ENCODE assay signal across 12 mouse cellular contexts in the genomic region with DNA sequence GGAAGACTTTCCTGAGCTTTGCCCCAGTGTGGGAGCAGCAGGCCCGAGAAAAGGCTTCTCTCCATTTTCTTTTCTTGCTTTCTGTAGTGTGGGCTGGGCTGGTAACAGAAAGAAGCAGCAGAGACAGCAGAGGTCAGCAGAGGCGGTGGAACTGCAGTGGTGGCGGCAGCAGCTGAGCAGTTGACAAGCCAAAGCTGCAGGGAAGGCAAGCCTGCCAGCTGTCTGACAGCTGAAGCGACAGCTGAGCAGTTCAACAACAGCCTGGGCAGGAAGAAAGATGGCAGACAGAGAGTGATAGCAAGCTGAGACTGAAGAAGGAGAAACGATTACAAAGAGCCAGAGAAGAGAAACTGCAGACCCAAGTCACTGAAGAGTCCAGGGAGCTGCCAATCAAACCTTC. TPM values are rescaled to one million over a fixed set of nuclear protein-coding genes. Genes with fewer than 3 reads are reported as not detected.
DNase-seq lines count a peak whose midpoint lies in the region; ATAC-seq and TF ChIP-seq lines count a peak whose summit lies in the region.
"Had no signal": no experiment of that assay in that cellular context is flagged by ENCODE, and none has a peak within 500 bp of the region (broad histone marks: within the 10 kb centered on the region; RNA-seq: fewer than 3 reads in every experiment).

No protein-coding gene starts in this region.

- no peak for ATAC-seq in liver, embryonic 13.5 days (ENCODE audit: low read depth)
- ATAC-seq: forebrain, embryonic 15.5 days had no signal

- peak overlapping the region; percentile 69 for H3K27ac ChIP-seq in heart, adult 2 months
- H3K27ac ChIP-seq in heart, embryonic 10.5 days = no peak overlapping the region
- peak overlapping the region; percentile 100 for H3K27ac ChIP-seq in liver, embryonic 13.5 days
- H3K27ac ChIP-seq: forebrain, embryonic 15.5 days; left cerebral cortex, adult 2 months; midbrain, embryonic 12.5 days; stomach, embryonic 15.5 days had no signal

- H3K79me2 ChIP-seq in heart, adult 2 months (replicated peaks; ENCODE audit: control insufficient read depth, insufficient read depth, low read length) = no peaks in the 10 kb centered on the region

- TF ChIP-seq EP300 in heart, adult 2 months (IDR thresholded peaks at IDR 0.05; ENCODE audit: insufficient read depth, low read depth, low read length) = peak; percentile 74; the same call in 1 of the 2 replicates

- no peaks in the 10 kb centered on the region for H3K27me3 ChIP-seq in heart, adult 2 months (ENCODE audit: control insufficient read depth, insufficient read depth, low read length)
- H3K27me3 ChIP-seq in heart, embryonic 10.5 days (ENCODE audit: insufficient read depth, poor library complexity, severe bottlenecking) = no peaks in the 10 kb centered on the region
- H3K27me3 ChIP-seq in liver, embryonic 13.5 days = no peaks in the 10 kb centered on the region
- H3K27me3 ChIP-seq: forebrain, embryonic 15.5 days; midbrain, embryonic 12.5 days; stomach, embryonic 15.5 days had no signal

- intact Hi-C loops in heart, adult 2 months (cut with DNase I) = loop anchor here (2.0 kb wide), 1 partner anchor 21 kb away; the partner anchor contains the start of gene Gjc2

- H3K36me3 ChIP-seq in heart, adult 2 months (ENCODE audit: control insufficient read depth, insufficient read depth, low read length) = no peaks in the 10 kb centered on the region
- H3K36me3 ChIP-seq in heart, embryonic 10.5 days = peaks cover 29% of the 10 kb centered on the region
- H3K36me3 ChIP-seq in liver, embryonic 13.5 days = peaks cover 55% of the 10 kb centered on the region
- H3K36me3 ChIP-seq: forebrain, embryonic 15.5 days had no signal

- TF ChIP-seq CTCF in heart, adult 2 months (IDR thresholded peaks at IDR 0.05) = peak; percentile 55

- H3K9me3 ChIP-seq in heart, embryonic 10.5 days = no peaks in the 10 kb centered on the region
- H3K9me3 ChIP-seq in liver, embryonic 13.5 days (replicated peaks) = no peaks in the 10 kb centered on the region
- H3K9me3 ChIP-seq: forebrain, embryonic 15.5 days; midbrain, embryonic 12.5 days; stomach, embryonic 15.5 days had no signal

- WGBS in heart, adult 2 months = 47% methylated on average over 5 of the region's 5 CpGs
- 58% methylated on average over 5 of the region's 5 CpGs for WGBS in heart, embryonic 10.5 days
- 81% methylated on average over 5 of the region's 5 CpGs for WGBS in liver, embryonic 13.5 days (ENCODE audit: insufficient replicate concordance)

- no peak overlapping the region for H3K4me3 ChIP-seq in heart, adult 2 months
- no peak overlapping the region for H3K4me3 ChIP-seq in heart, embryonic 10.5 days
- peak overlapping the region; percentile 79; the same call in 1 of the 2 replicates for H3K4me3 ChIP-seq in liver, embryonic 13.5 days (replicated peaks)
- H3K4me3 ChIP-seq: forebrain, embryonic 15.5 days; left cerebral cortex, adult 2 months; midbrain, embryonic 12.5 days; stomach, embryonic 15.5 days had no signal

- peak overlapping the region; percentile 94 for H3K4me2 ChIP-seq in liver, embryonic 13.5 days
- H3K4me2 ChIP-seq: forebrain, embryonic 15.5 days; midbrain, embryonic 12.5 days; stomach, embryonic 15.5 days had no signal

- no peak overlapping the region for H3K9ac ChIP-seq in heart, adult 2 months (ENCODE audit: low read depth, low read length)
- H3K9ac ChIP-seq in liver, embryonic 13.5 days = peak overlapping the region; percentile 81; the same call in 1 of the 2 replicates
- H3K9ac ChIP-seq: forebrain, embryonic 15.5 days; midbrain, embryonic 12.5 days; stomach, embryonic 15.5 days had no signal

- H3K4me1 ChIP-seq in heart, adult 2 months (ENCODE audit: control insufficient read depth, insufficient read depth, low read length) = peaks cover 9% of the 10 kb centered on the region
- peaks cover 36% of the 10 kb centered on the region for H3K4me1 ChIP-seq in heart, embryonic 10.5 days
- H3K4me1 ChIP-seq in liver, embryonic 13.5 days (replicated peaks) = peaks cover 51% of the 10 kb centered on the region

- no peak for TF ChIP-seq POLR2A in heart, adult 2 months (IDR thresholded peaks at IDR 0.05; ENCODE audit: insufficient read depth, low read depth, low read length)

- DNase-seq in heart, adult 2 months = peak; percentile 47 to 65
- no peak for DNase-seq in heart, embryonic 10.5 days (ENCODE audit: low spot score)
- DNase-seq in retina, embryonic 14.5 days (ENCODE audit: low spot score) = peak; percentile 13
- no peak for DNase-seq in retina, postnatal 1 day
- DNase-seq in liver, embryonic 13.5 days = no peak
- no peak for DNase-seq in embryo, embryonic 10 days (ENCODE audit: low spot score)
- no peak for DNase-seq in adrenal gland, postnatal 4 days (ENCODE audit: low spot score in 2 of 2)
- no peak for DNase-seq in ovary, adult 18-20 months (ENCODE audit: low spot score)

RNA-seq across cellular contexts. Expression of gene Iba57, which starts 2.1 kb away (rescaled TPM):
- 10 to 100 TPM; 14.8 to 17.9 TPM for total RNA-seq in heart, adult 2 months (2021)
- polyA plus RNA-seq in heart, adult 2 months (2012; rRNA removed) = 10.6 and 11.8 TPM in 2 replicates
- 7.8 and 9.2 TPM in 2 replicates for polyA plus RNA-seq in heart, embryonic 10.5 days (2016; fragmentation: Nextera tagmentation; extraction: Ambion mirVana)
- 12.6 and 13.9 TPM in 2 replicates for polyA plus RNA-seq in liver, embryonic 13.5 days (2015; fragmentation: Nextera tagmentation; extraction: Ambion mirVana)
- total RNA-seq in adrenal gland, postnatal 4 days (2021) = 10 to 100 TPM; 17.7 to 18.4 TPM

RNA-seq across cellular contexts. Expression of gene Gjc2, which starts 21.6 kb away (rescaled TPM):
- under 1 TPM; 0.45 to 0.57 TPM for total RNA-seq in heart, adult 2 months (2021)
- polyA plus RNA-seq in heart, adult 2 months (2012; rRNA removed) = 0.72 and 0.73 TPM in 2 replicates
- not detected in 2 replicates for polyA plus RNA-seq in heart, embryonic 10.5 days (2016; fragmentation: Nextera tagmentation; extraction: Ambion mirVana)
- polyA plus RNA-seq in liver, embryonic 13.5 days (2015; fragmentation: Nextera tagmentation; extraction: Ambion mirVana) = 0.05 and 0.07 TPM in 2 replicates
- total RNA-seq in adrenal gland, postnatal 4 days (2021) = under 1 TPM; 0.59 to 0.62 TPM

RNA-seq across cellular contexts. Expression of gene Obscn, which starts 25.2 kb away (rescaled TPM):
- total RNA-seq in heart, adult 2 months (2021) = 100 to 1,000 TPM; 667 to 894 TPM
- polyA plus RNA-seq in heart, adult 2 months (2012; rRNA removed) = 315 and 368 TPM in 2 replicates
- 20.6 and 36.7 TPM in 2 replicates for polyA plus RNA-seq in heart, embryonic 10.5 days (2016; fragmentation: Nextera tagmentation; extraction: Ambion mirVana)
- 0.23 and 0.35 TPM in 2 replicates for polyA plus RNA-seq in liver, embryonic 13.5 days (2015; fragmentation: Nextera tagmentation; extraction: Ambion mirVana)
- 10 to 100 TPM in 1 of 2 experiments, 1 to 10 TPM in 1; 9.0 to 22.3 TPM for total RNA-seq in adrenal gland, postnatal 4 days (2021)

RNA-seq across cellular contexts. Expression of gene Guk1, which starts 30.6 kb away (rescaled TPM):
- total RNA-seq in heart, adult 2 months (2021) = 100 to 1,000 TPM in 1 of 2 experiments, 10 to 100 TPM in 1; 97.5 to 113 TPM
- polyA plus RNA-seq in heart, adult 2 months (2012; rRNA removed) = 120 and 127 TPM in 2 replicates
- 127 and 152 TPM in 2 replicates for polyA plus RNA-seq in heart, embryonic 10.5 days (2016; fragmentation: Nextera tagmentation; extraction: Ambion mirVana)
- 71.2 and 76.4 TPM in 2 replicates for polyA plus RNA-seq in liver, embryonic 13.5 days (2015; fragmentation: Nextera tagmentation; extraction: Ambion mirVana)
- total RNA-seq in adrenal gland, postnatal 4 days (2021) = 10 to 100 TPM; 58.9 to 62.8 TPM

RNA-seq across cellular contexts. Expression of gene Mrpl55, which starts 40.9 kb away (rescaled TPM):
- total RNA-seq in heart, adult 2 months (2021) = 100 to 1,000 TPM; 113 to 117 TPM
- 78.1 and 110 TPM in 2 replicates for polyA plus RNA-seq in heart, adult 2 months (2012; rRNA removed)
- polyA plus RNA-seq in heart, embryonic 10.5 days (2016; fragmentation: Nextera tagmentation; extraction: Ambion mirVana) = 122 and 123 TPM in 2 replicates
- 69.6 and 75.8 TPM in 2 replicates for polyA plus RNA-seq in liver, embryonic 13.5 days (2015; fragmentation: Nextera tagmentation; extraction: Ambion mirVana)
- 10 to 100 TPM; 52.0 to 57.9 TPM for total RNA-seq in adrenal gland, postnatal 4 days (2021)

Comparison
In these comparisons a context has a peak if more than half of its experiments do, and no peak if none do; other contexts are left out.
1. DNase-seq: peak in heart, adult 2 months (2 of 2) and retina, embryonic 14.5 days (single experiment); none in heart, embryonic 10.5 days (single experiment), retina, postnatal 1 day (single experiment), liver, embryonic 13.5 days (single experiment), embryo, embryonic 10 days (single experiment), adrenal gland, postnatal 4 days (0 of 2) and ovary, adult 18-20 months (single experiment).
2. RNA of gene Obscn, which starts 25.2 kb away (polyA plus RNA-seq): 315 to 368 TPM in heart, adult 2 months and 20.6 to 36.7 TPM in heart, embryonic 10.5 days; 0.23 to 0.35 TPM in liver, embryonic 13.5 days; every median in the first group is over 10 times any median in the second.